Mouse (Mus musculus) neutrophil, adult 5-6 weeks (primary cell): ENCODE results near the gene Rock2. TPM values are rescaled to one million over a fixed set of nuclear protein-coding genes. Genes with fewer than 3 reads are reported as not detected.
A peak's percentile ranks its signal among the peaks of the same experiment; 100 is the strongest.

Source experiments
- ATAC-seq: fragments of 151-379, 151-347 bp; 2 replicates; pipeline ENCODE4 v1.8.0; 2017; ENCODE audit warnings: mild to moderate bottlenecking, moderate TSS enrichment; ENCODE audit not compliant: insufficient number of reproducible peaks, poor library complexity, low FRiP score, severe bottlenecking; ENCODE audit errors: extremely low read depth
- total RNA-seq: library from RNA; stranded (forward); fragments of 200-1000 nt; gene quantifications from 2 replicates; pipeline ENCODE4 v1.2.3, GENCODE M21; 2017

The Rock2 gene
- total RNA-seq, 1 experiment from 2014 or later: 123 TPM

DNA sequence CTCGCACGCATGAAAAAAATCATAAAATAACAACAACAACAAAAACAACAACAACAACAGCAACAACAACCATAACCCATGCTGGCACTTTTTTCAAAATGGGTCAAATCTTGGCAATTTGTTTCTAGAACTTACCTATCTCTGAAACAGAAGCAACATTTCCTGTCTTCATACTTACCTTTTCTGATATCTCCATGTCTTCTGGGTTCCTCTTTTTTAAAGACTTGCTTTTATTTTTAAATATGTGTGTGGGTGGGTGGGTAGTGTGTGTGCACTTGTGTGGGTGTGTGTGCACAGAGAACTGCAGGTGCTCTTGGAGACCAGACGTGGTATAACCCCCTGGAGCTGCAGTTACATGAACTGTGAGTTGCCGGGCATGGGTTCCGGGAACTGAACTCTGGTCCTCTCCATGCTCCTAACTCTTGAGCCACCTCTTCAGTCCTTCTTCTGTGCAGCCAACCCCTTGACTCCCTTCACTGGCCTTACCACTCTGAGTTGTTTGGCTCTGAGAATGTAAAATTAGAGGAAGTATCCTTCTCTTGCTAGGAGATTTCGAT, 129.9 kb downstream of the Rock2 start:
- no peak for ATAC-seq

DNA sequence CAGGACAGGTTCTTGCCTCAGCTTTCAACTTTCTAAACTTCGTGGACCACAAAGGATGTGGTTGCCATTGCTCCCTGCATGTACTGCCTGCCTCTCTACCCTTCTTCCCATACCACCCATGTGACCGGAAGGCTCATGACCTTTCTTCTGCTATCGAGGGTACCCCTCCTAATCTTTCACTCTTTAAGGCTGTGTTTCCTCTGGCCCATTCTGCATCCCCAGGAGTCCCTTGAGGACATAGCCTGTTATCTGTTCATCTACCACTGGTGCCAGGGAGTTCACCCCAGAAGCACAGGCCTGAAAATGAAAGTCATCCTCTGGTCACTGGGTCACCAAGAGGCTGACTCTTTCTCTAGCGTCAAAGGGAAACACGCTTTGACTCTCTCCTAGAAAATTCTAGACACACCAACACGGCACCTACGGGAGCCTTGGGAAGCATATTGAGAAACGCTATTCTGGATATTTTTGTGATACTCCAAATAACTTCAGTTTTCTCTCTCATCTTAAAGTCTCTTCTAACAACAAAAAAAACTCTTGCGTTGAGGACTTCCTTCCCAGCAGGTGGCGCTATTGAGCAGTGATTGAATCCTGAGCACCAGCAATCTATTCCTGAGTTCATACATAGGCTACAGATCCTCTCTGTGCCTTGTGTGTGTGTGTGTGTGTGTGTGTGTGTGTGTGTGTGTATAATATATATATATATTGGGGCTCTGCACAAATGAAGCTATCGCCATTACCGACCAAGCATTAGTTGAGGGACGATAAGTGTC, 138.2 kb downstream of the Rock2 start:
- peak; percentile 40; the same call in 1 of the 2 replicates for ATAC-seq

DNA sequence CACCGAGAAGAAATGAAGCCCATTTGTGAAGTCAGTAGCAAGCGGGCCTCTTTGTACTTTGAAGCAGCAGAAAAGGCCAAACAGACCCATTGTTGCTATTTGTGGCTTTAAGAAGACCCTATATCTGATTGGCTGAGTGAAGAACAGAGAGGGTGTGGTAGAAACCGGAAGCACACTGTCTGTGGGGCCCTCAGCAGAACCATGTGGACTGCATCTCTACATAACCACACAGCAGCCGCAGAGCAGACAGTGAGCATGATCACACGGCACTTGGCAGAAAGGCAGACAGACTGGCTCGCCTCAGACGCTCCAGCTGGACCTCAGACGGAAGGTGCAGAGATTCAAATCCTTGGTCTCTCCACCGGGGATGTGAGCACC, 138.8 kb downstream of the Rock2 start:
- ATAC-seq: no peak

DNA sequence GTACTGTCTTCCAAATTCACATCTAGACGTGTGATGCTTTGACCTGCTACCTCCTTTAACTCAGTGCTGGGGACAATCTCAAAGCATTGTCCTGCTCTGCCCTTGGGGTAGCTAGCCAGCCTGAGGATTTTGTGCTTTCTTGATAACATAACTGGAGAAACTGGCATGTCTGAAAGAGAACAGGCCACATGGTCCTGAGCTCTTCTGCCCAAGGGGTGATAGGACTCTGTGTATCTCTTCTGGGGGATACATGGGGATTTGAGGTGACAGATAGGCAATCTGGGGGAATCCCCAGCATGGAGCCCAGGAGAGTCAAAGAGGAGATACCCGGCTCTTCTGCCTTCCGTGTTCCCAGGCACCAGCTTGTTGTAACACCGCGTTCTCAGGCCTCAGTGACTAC, 140.0 kb downstream of the Rock2 start:
- ATAC-seq: no peak

DNA sequence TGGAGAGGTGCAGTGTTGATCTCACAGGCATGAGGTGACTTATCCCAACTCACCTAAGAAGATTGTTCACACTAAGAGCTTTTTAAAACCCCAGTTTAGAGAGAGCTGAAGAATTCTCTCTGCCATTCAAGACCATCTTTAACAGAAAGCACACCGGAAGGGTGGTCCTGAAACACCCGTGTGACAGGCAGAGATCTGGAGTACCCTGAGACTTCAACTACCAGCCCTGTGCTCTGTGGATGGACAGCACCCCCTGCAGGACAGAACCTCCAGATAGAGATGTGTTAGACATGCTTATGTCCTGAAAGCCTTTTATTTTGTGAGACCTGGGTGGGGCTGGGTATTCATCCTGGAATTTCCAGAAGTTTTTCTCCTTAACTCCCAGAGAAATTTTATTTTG, 140.4 kb downstream of the Rock2 start:
- 0 out of 2 replicates have a peak, but pooled peaks have one; percentile 20 for ATAC-seq

DNA sequence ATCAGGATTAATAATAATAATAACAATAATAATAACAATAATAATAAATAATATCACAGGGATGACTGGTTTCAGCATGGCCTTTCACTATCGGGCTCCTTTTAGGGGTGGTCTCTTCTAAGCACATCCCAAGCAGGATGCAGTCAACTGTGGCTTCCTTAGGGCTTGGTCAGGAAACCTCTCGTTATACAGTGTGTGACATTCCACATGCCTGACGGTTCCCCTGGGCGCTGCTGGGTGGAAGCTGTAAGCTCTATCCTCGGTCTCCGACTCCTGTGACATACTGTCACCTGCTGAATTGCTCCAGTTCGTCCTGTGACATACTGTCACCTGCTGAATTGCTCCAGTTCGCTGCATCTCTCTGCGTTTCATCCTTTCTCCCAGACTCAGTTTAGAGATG, 141.8 kb downstream of the Rock2 start:
- no peak for ATAC-seq

DNA sequence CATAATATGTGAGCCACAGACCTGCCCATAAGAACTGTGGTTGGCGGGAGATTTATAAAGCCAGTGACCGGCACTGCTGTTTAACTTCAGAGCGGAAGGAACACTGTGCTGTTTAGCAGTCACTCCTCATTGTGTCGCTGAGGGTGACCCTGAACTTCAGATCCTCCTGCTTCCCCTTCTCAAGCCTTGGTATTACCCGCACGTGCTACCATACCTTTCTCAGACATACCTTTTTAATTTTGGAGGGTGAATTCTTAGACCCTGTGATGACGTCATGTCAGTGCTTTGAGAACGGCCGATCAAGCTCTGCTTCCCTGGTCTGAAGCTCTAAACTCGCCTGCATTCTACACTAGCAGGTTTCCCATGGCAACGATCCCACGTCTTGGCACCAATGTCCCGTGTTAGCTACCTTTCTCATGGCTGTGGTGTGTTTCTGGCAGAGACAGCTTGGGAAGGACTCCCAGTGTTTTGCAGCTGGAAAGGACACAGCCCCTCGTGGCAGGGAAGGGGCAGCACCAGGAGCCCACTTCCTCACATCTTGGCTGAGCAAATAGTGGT, 142.4 kb downstream of the Rock2 start:
- no peak for ATAC-seq

Other genes with a start within 250 kb of the Rock2 start
- not detected in 2 replicates for gene Ntsr2, start 241.5 kb upstream of the Rock2 start, total RNA-seq
- gene Greb1, start 94.0 kb upstream of the Rock2 start, total RNA-seq: not detected in 2 replicates
- gene E2f6, start 83.9 kb upstream of the Rock2 start, total RNA-seq: 5.8 and 7.3 TPM in 2 replicates
- gene Pqlc3, start 105.5 kb downstream of the Rock2 start, total RNA-seq: 52.5 and 57.1 TPM in 2 replicates
- gene 2410004P03Rik, start 116.8 kb downstream of the Rock2 start, total RNA-seq: 0.23 and 1.6 TPM in 2 replicates